Mouse (Mus musculus) G1E (cell line): ENCODE measurements around the gene Taar8c. TPM values are rescaled to one million over a fixed set of nuclear protein-coding genes. Genes with fewer than 3 reads are reported as not detected.
"Not testable (repeated sequence)": the region's sequence is repeated elsewhere in the genome, so short reads cannot be mapped to it uniquely, and the experiment has no call there.

ENCODE experiments used
- ATAC-seq: 2 replicates; pipeline ENCODE4 v1.8.0; 2016; ENCODE audit warnings: mild to moderate bottlenecking; ENCODE audit not compliant: insufficient number of reproducible peaks, poor library complexity, low FRiP score, severe bottlenecking; ENCODE audit errors: extremely low read depth
- DNase-seq: peaks from one replicate; pipeline ENCODE4 v3.0.0; 2012; ENCODE audit warnings: low spot score
- H3K27me3 ChIP-seq: 2 replicates; pipeline ENCODE4 v1.6.1; 2012; ENCODE audit warnings: mild to moderate bottlenecking, low read length, inconsistent platforms; ENCODE audit not compliant: insufficient read depth
- H3K36me3 ChIP-seq: replicated peaks from 2 replicates; pipeline ENCODE3; 2012; ENCODE audit warnings: mild to moderate bottlenecking, inconsistent platforms
- H3K4me1 ChIP-seq: 2 replicates; pipeline ENCODE4 v1.6.1; 2012; ENCODE audit warnings: low read depth, low read length, inconsistent platforms, mixed read lengths; ENCODE audit not compliant: insufficient read depth
- H3K4me3 ChIP-seq: 2 replicates; pipeline ENCODE4 v1.5.1; 2012; ENCODE audit warnings: low read depth, mild to moderate bottlenecking, inconsistent platforms, low read length, moderate library complexity, mixed read lengths
- H3K9me3 ChIP-seq: replicated peaks from 2 replicates; pipeline ENCODE4 v1.6.1; 2012; ENCODE audit warnings: inconsistent platforms
- CTCF ChIP-seq: IDR thresholded peaks from 2 replicates; pipeline ENCODE4 v1.5.1; 2012; ENCODE audit warnings: low read depth, low read length, inconsistent platforms, mixed read lengths
- GATA1 ChIP-seq: IDR thresholded peaks from 2 replicates; pipeline ENCODE4 v1.6.1; 2012; ENCODE audit warnings: borderline replicate concordance, low read length, inconsistent platforms, mixed read lengths
- GATA2 ChIP-seq: IDR thresholded peaks from 2 replicates; pipeline ENCODE4 v1.6.1; 2012; ENCODE audit warnings: low read depth, low read length, inconsistent platforms, borderline replicate concordance
- POLR2AphosphoS5 ChIP-seq: IDR thresholded peaks from 2 replicates; pipeline ENCODE4 v1.6.1; 2012; ENCODE audit warnings: low read depth, low read length, inconsistent platforms; ENCODE audit not compliant: insufficient replicate concordance
- TAL1 ChIP-seq: conservative IDR thresholded peaks from 2 replicates; pipeline ENCODE4 v1.6.1; 2012; ENCODE audit warnings: low read depth, low read length, inconsistent platforms, mixed read lengths
- polyA plus RNA-seq: library from polyadenylated mRNA; stranded (reverse); fragments of >175 nt; gene quantifications from 2 replicates; pipeline ENCODE4 v1.2.3, GENCODE M21; 2012
- total RNA-seq, 2 experiments: library from RNA; stranded (forward) in 1 of 2; stranded (reverse) in 1 of 2; fragments of 200-1000 nt in 1 of 2; fragments of >200 nt in 1 of 2; fragmentation: Nextera tagmentation in 1 of 2; gene quantifications; 2 replicates each; pipeline ENCODE4 v1.2.3; 2014 to 2017

The Taar8c gene
- total RNA-seq (2014; fragmentation: Nextera tagmentation) (not detected in 2 replicates), total RNA-seq (2017) (not detected in 2 replicates), polyA plus RNA-seq (not detected in 2 replicates)

- not testable (repeated sequence) for H3K4me1 ChIP-seq, H3K4me3 ChIP-seq, H3K27me3 ChIP-seq, ATAC-seq, DNase-seq, H3K36me3 ChIP-seq, H3K9me3 ChIP-seq
These were observed at the start of gene Taar8c for GRCm38 (mm10) chr10:24101812-24102211. Gene Taar8c, minus strand, starts transcription at chr10:24101912.

- H3K4me1 ChIP-seq: peaks cover 21% of the 10 kb centered on the region
- DNase-seq: no peak
- no peak overlapping the region for H3K4me3 ChIP-seq
- H3K9me3 ChIP-seq: no peaks in the 10 kb centered on the region
- H3K27me3 ChIP-seq: no peaks in the 10 kb centered on the region
- TF ChIP-seq TAL1 (no peak), POLR2AphosphoS5 (no peak), GATA1 (no peak), GATA2 (no peak), CTCF (no peak)
- no peak for ATAC-seq
- peaks cover 23% of the 10 kb centered on the region for H3K36me3 ChIP-seq
These were observed 48.4 kb upstream of the Taar8c start for GRCm38 (mm10) chr10:24150086-24150485.

GRCm38 (mm10) chr10:24149135-24149781 lies 47.5 kb upstream of the Taar8c start, which contains the start of gene Stx7:
Gene Stx7, plus strand, starts transcription at chr10:24149302.
- H3K4me1 ChIP-seq: peaks cover 16% of the 10 kb centered on the region
- peak; percentile 90 for ATAC-seq
- peaks cover 3% of the 10 kb centered on the region; the same call in 1 of the 2 replicates for H3K27me3 ChIP-seq
- H3K9me3 ChIP-seq: no peaks in the 10 kb centered on the region
- DNase-seq: peak; percentile 95
- H3K36me3 ChIP-seq: peaks cover 18% of the 10 kb centered on the region
- TF ChIP-seq GATA1: no peak
- TF ChIP-seq GATA2: no peak
- TF ChIP-seq CTCF: no peak
- no peak for TF ChIP-seq POLR2AphosphoS5
- TF ChIP-seq TAL1: no peak
- H3K4me3 ChIP-seq: peak within 1 kb of the TSS; percentile 78

GRCm38 (mm10) chr10:24142735-24143134 lies 41.0 kb upstream of the Taar8c start:
- DNase-seq: no peak

GRCm38 (mm10) chr10:24138623-24139261 lies 37.0 kb upstream of the Taar8c start:
- no peaks in the 10 kb centered on the region for H3K36me3 ChIP-seq
- peaks cover 5% of the 10 kb centered on the region; the same call in 1 of the 2 replicates for H3K4me1 ChIP-seq
- H3K4me3 ChIP-seq: no peak overlapping the region
- H3K27me3 ChIP-seq: peaks cover 6% of the 10 kb centered on the region
- no peak for ATAC-seq
- no peaks in the 10 kb centered on the region for H3K9me3 ChIP-seq
- DNase-seq: no peak
- TF ChIP-seq TAL1: no peak

More at GRCm38 (mm10) chr10:24142735-24143134, 41.0 kb upstream of the Taar8c start:
- Histone ChIP-seq H3K27me3 (peaks cover 8% of the 10 kb centered on the region), H3K9me3 (no peaks in the 10 kb centered on the region), H3K4me1 (peaks cover 3% of the 10 kb centered on the region; the same call in 1 of the 2 replicates), H3K36me3 (no peaks in the 10 kb centered on the region), H3K4me3 (no peak overlapping the region)
- no peak for TF ChIP-seq GATA1
- no peak for TF ChIP-seq GATA2
- TF ChIP-seq POLR2AphosphoS5: no peak
- TF ChIP-seq CTCF: no peak
- TF ChIP-seq TAL1: no peak
- ATAC-seq: peak; percentile 15; the same call in 1 of the 2 replicates

- peaks cover 3% of the 10 kb centered on the region; the same call in 1 of the 2 replicates for H3K27me3 ChIP-seq
- peaks cover 18% of the 10 kb centered on the region for H3K4me1 ChIP-seq
- DNase-seq (no peak), ATAC-seq (no peak)
- TF ChIP-seq GATA2: no peak
- no peak for TF ChIP-seq CTCF
- H3K9me3 ChIP-seq: no peaks in the 10 kb centered on the region
- no peaks in the 10 kb centered on the region for H3K36me3 ChIP-seq
- H3K4me3 ChIP-seq: no peak overlapping the region
These were observed 32.4 kb upstream of the Taar8c start for GRCm38 (mm10) chr10:24134071-24134645.
